Mouse (Mus musculus): ENCODE data around the gene Smarcc1. TPM values are rescaled to one million over a fixed set of nuclear protein-coding genes. Genes with fewer than 3 reads are reported as not detected.

Smarcc1 gene
- polyA plus RNA-seq, 1 experiment from 2014 or later: 213 TPM

GRCm38 (mm10) chr9:110275882-110276281 is 158.4 kb downstream of the Smarcc1 start:
- 59% methylated on average over 5 of the region's 5 CpGs for WGBS
- Histone ChIP-seq H3K4me3 (no peak overlapping the region), H3K36me3 (replicated peaks) (no peaks in the 10 kb centered on the region), H3K9me3 (no peaks in the 10 kb centered on the region), H3K4me1 (no peaks in the 10 kb centered on the region), H3K27me3 (replicated peaks; ENCODE audit: low read depth, poor library complexity, severe bottlenecking) (no peaks in the 10 kb centered on the region), H3K27ac (replicated peaks) (no peak overlapping the region)
- DNase-seq (ENCODE audit: low spot score): no peak

DNA sequence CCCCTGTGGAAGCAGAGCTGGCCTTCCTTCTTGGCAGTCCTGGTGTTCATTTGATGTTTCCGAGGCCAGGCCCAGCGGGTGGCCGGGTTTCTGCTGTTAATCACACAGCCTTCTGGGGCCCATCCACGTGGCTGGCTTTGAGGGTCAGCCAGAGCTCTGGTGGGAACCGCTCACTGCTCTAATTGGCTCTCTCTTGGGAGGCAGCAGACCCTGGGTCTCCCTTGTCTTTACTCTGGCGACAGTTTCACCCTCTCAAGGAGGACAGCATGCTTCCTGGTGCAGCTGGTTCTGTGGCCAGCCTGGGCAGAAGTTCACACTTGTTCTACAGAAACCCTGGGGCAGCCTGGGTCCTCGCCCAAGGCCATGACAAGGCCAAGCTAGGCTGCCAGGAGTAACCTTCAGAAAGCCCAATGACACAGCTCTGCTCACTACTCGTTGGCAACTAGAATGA is 159.9 kb downstream of the Smarcc1 start:
- H3K4me3 ChIP-seq: no peak overlapping the region
- H3K9me3 ChIP-seq: no peaks in the 10 kb centered on the region
- H3K27me3 ChIP-seq (replicated peaks; ENCODE audit: low read depth, poor library complexity, severe bottlenecking): no peaks in the 10 kb centered on the region
- no peaks in the 10 kb centered on the region for H3K36me3 ChIP-seq (replicated peaks)
- no peaks in the 10 kb centered on the region for H3K4me1 ChIP-seq
- H3K27ac ChIP-seq (replicated peaks): no peak overlapping the region
- no peak for DNase-seq (ENCODE audit: low spot score)
- 60% methylated on average over 8 of the region's 8 CpGs for WGBS

GRCm38 (mm10) chr9:110284075-110284697 is 166.7 kb downstream of the Smarcc1 start:
- DNase-seq (ENCODE audit: low spot score): no peak
- WGBS: 97% methylated on average over 10 of the region's 10 CpGs

DNA sequence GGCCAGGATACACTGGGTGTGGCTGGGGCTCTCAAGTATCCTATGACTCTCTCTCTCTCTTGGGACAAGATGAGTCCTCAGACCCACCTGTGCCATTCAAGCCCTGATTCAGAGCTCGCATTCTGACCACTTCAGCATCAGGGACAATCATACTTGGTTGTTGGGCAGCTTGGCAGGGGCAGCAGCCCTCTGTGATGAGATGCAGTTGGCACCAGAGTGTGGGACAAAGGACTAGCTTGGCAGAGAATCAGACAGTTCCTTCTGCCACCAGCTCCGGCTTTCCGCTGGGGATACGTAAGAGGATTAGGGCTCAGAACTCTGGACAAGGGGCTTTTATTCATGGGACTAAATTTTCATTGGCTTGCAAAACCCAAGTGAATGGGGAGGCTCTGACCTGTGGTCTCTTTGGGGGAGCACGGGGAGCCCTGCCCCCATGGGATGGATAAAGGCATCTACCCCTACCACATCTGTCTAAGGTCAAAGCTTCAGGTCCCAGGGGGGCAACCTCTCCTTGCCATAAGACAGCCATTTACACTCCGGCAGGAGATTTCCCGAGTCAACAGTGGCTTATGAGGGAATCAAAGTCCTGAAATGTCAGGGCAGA is 169.9 kb downstream of the Smarcc1 start:
- Histone ChIP-seq H3K27ac (replicated peaks) (no peak overlapping the region), H3K4me3 (no peak overlapping the region), H3K4me1 (peaks cover 9% of the 10 kb centered on the region; the same call in 1 of the 2 replicates), H3K27me3 (replicated peaks; ENCODE audit: low read depth, poor library complexity, severe bottlenecking) (no peaks in the 10 kb centered on the region), H3K9me3 (no peaks in the 10 kb centered on the region), H3K36me3 (replicated peaks) (no peaks in the 10 kb centered on the region)
- 70% methylated on average over 7 of the region's 7 CpGs for WGBS
- no peak for DNase-seq (ENCODE audit: low spot score)

More at GRCm38 (mm10) chr9:110284075-110284697, 166.7 kb downstream of the Smarcc1 start:
- H3K36me3 ChIP-seq (replicated peaks): no peaks in the 10 kb centered on the region
- peaks cover 9% of the 10 kb centered on the region; the same call in 1 of the 2 replicates for H3K4me1 ChIP-seq
- no peak overlapping the region for H3K27ac ChIP-seq (replicated peaks)
- H3K4me3 ChIP-seq: no peak overlapping the region
- H3K27me3 ChIP-seq (replicated peaks; ENCODE audit: low read depth, poor library complexity, severe bottlenecking): no peaks in the 10 kb centered on the region
- no peaks in the 10 kb centered on the region for H3K9me3 ChIP-seq

Small RNA genes lying within 50 kb of the gene (microRNA-seq; reads per million reads assigned to microRNA genes)
- 282 reads per million, percentile 62 among the genes with 10 or more reads in this experiment for gene Mir6236

Other genes with a start within 250 kb of the Smarcc1 start
- 46.7 and 47.0 TPM in 2 replicates for gene Cdc25a, start 242.1 kb upstream of the Smarcc1 start, polyA plus RNA-seq (2016; fragmentation: Nextera tagmentation; extraction: Ambion mirVana)
- gene Map4, start 186.2 kb upstream of the Smarcc1 start, polyA plus RNA-seq (2016; fragmentation: Nextera tagmentation; extraction: Ambion mirVana): 48.5 and 61.7 TPM in 2 replicates
- 189 and 200 TPM in 2 replicates for gene Dhx30, start 122 bp downstream of the Smarcc1 start, polyA plus RNA-seq (2016; fragmentation: Nextera tagmentation; extraction: Ambion mirVana)
- 2.1 and 2.3 TPM in 2 replicates for gene Cspg5, start 126.1 kb downstream of the Smarcc1 start, polyA plus RNA-seq (2016; fragmentation: Nextera tagmentation; extraction: Ambion mirVana)
- gene Elp6, start 187.5 kb downstream of the Smarcc1 start, polyA plus RNA-seq (2016; fragmentation: Nextera tagmentation; extraction: Ambion mirVana): 44.0 and 45.6 TPM in 2 replicates
- 38.5 and 40.3 TPM in 2 replicates for gene Scap, start 215.6 kb downstream of the Smarcc1 start, polyA plus RNA-seq (2016; fragmentation: Nextera tagmentation; extraction: Ambion mirVana)